Mouse (Mus musculus) erythroblast, embryonic 14.5 days (primary cell): Measurements from ENCODE around the gene Tbc1d24.

Source experiments
- GATA1 ChIP-seq: IDR thresholded peaks from 2 replicates; pipeline ENCODE4 v1.6.1; 2012; ENCODE audit warnings: low read length, inconsistent platforms, mixed read lengths
- TAL1 ChIP-seq: IDR thresholded peaks from 3 replicates; pipeline ENCODE4 v1.6.1; 2012; ENCODE audit warnings: low read length, inconsistent platforms, mixed read lengths

DNA sequence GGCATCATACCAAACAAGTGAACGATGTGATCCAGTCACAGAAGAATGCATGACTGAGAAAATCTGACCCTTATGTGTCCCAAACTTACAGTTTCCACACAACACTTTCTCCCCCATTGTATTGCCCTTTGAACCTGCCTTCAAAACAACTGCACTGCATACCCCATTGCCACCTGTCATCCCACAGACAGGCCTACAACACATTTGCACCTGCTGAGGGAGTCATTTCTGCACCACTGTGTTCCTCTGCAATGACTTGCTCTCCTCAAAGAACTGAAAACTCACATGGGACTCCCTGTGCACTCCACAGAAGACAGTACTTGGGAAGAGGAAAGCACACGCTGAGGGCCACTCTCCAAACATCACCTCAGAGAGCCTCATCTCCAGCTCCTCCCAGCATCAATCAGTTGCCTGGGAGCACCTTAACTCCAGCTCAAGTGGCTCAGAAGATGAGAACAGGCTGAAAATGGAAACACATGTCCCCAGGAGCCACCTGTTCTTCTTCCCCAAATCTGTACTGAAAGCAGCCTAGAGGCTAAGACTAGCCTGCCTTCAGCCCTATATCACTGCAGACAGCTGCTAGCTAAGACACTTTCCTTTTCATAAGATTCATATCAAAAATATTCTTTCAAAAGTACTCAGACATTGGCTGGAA is 68.0 kb downstream of the Tbc1d24 start:
- TF ChIP-seq TAL1 = no peak
- TF ChIP-seq GATA1 = no peak
